Mouse (Mus musculus): ENCODE measurements around the gene Cavin4.

GRCm38 (mm10) chr4:48680214-48680613, 16.9 kb downstream of the Cavin4 start:
- TF ChIP-seq CTCF (IDR thresholded peaks at IDR 0.05; ENCODE audit: borderline replicate concordance, insufficient read depth, low read length) (no peak), POLR2A (IDR thresholded peaks at IDR 0.05; ENCODE audit: low read depth, low read length) (no peak)
